Mouse (Mus musculus) liver, embryonic 14.5 days (tissue): ENCODE results near the gene C9orf72. TPM values are rescaled to one million over a fixed set of nuclear protein-coding genes. Genes with fewer than 3 reads are reported as not detected.

Experiments used
- ATAC-seq: fragments of 200-750 bp; cut with Nextera tagmentation; 2 replicates; pipeline ENCODE4 v1.8.0; 2017; ENCODE audit warnings: moderate number of reproducible peaks, mild to moderate bottlenecking, moderate library complexity; ENCODE audit not compliant: insufficient read depth
- DNase-seq, 3 experiments: peaks; one replicate each; pipeline ENCODE4 v3.0.0-alpha.2; 2012 to 2013; ENCODE audit warnings: low read depth in 3 of 3, low spot score in 3 of 3
- H3K27ac ChIP-seq: fragments of 300-500 bp; sonication (generic); 2 replicates; pipeline ENCODE4 v1.5.1; 2014; ENCODE audit warnings: moderate library complexity, mild to moderate bottlenecking, control low read depth, inconsistent platforms
- H3K27me3 ChIP-seq: fragments of 300-500 bp; sonication (generic); 2 replicates; pipeline ENCODE4 v1.6.1; 2014; ENCODE audit warnings: mild to moderate bottlenecking, low read length, moderate library complexity; ENCODE audit not compliant: control insufficient read depth, insufficient read depth
- H3K36me3 ChIP-seq: fragments of 300-500 bp; sonication (generic); replicated peaks from 2 replicates; pipeline ENCODE4 v1.6.1; 2014; ENCODE audit warnings: low read depth; ENCODE audit not compliant: control insufficient read depth, insufficient read depth
- H3K4me1 ChIP-seq, 2 experiments: fragments of 200-500 bp in 1 of 2; fragments of 300-500 bp in 1 of 2; sonication (generic) in 1 of 2; replicated peaks; 2 replicates each; pipeline ENCODE4 v1.6.1; 2012 to 2014; ENCODE audit warnings: antibody characterized with exemption in 1 of 2, inconsistent platforms in 1 of 2, low read length in 1 of 2; ENCODE audit not compliant: control insufficient read depth in 2 of 2, insufficient read depth in 2 of 2
- H3K4me2 ChIP-seq: fragments of 300-500 bp; sonication (generic); 2 replicates; pipeline ENCODE4 v1.6.1; 2014; ENCODE audit warnings: low read depth, mild to moderate bottlenecking, control low read depth, moderate library complexity
- H3K4me3 ChIP-seq, 2 experiments: fragments of 200-500 bp in 1 of 2; fragments of 300-500 bp in 1 of 2; sonication (generic) in 1 of 2; 2 replicates each; pipeline ENCODE4 v1.5.1; 2012 to 2014; ENCODE audit warnings: low read depth in 2 of 2, low read length in 2 of 2, mild to moderate bottlenecking in 2 of 2, control low read depth in 1 of 2, inconsistent platforms in 1 of 2, moderate library complexity in 1 of 2; ENCODE audit not compliant: insufficient read depth in 1 of 2
- H3K9ac ChIP-seq: fragments of 300-500 bp; sonication (generic); replicated peaks from 2 replicates; pipeline ENCODE4 v1.6.1; 2014; ENCODE audit warnings: mild to moderate bottlenecking, control low read depth, moderate library complexity
- H3K9me3 ChIP-seq: fragments of 300-500 bp; sonication (generic); 2 replicates; pipeline ENCODE4 v1.6.1; 2016; ENCODE audit warnings: low read length, mixed read lengths; ENCODE audit not compliant: control insufficient read depth
- CTCF ChIP-seq: IDR thresholded peaks from 2 replicates; pipeline ENCODE4 v1.5.1; 2016; ENCODE audit warnings: antibody characterized with exemption, low read depth, control low read depth
- EP300 ChIP-seq: IDR thresholded peaks from 2 replicates; pipeline ENCODE4 v1.6.1; 2016; ENCODE audit warnings: antibody characterized with exemption, low read depth
- WGBS: fragments of 180-500 bp; shearing (Covaris S2); extraction: QIAGEN DNeasy Blood & Tissue Kit; methylation state at CpG from one replicate; pipeline ENCODE4 v1.1.7; 2014; ENCODE audit not compliant: insufficient replicate concordance; 5-methylcytosine and 5-hydroxymethylcytosine counted together
- polyA plus RNA-seq, 2 experiments: library from polyadenylated mRNA; depleted of rRNA in 1 of 2; stranded (reverse) in 1 of 2; unstranded in 1 of 2; fragments of >200 nt; fragmentation: Nextera tagmentation in 1 of 2; extraction: Ambion mirVana in 1 of 2; gene quantifications; 2 replicates each; pipeline versions ENCODE4 v1.2.1 to v1.2.3; 2012 to 2014

Gene C9orf72
- polyA plus RNA-seq, 2 experiments: 3.0 TPM

GRCm38 (mm10) chr4:35148326-35148725 lies 77.6 kb downstream of the C9orf72 start:
- H3K4me2 ChIP-seq: no peak overlapping the region
- no peak for DNase-seq
- no peak for ATAC-seq
- TF ChIP-seq EP300: no peak
- no peak for TF ChIP-seq CTCF
- H3K4me1 ChIP-seq: no peaks in the 10 kb centered on the region
- H3K27ac ChIP-seq: no peak overlapping the region
- 69% methylated on average over 4 of the region's 4 CpGs for WGBS
- no peaks in the 10 kb centered on the region for H3K27me3 ChIP-seq
- H3K4me3 ChIP-seq: no peak overlapping the region
- H3K36me3 ChIP-seq: no peaks in the 10 kb centered on the region
- no peak overlapping the region for H3K9ac ChIP-seq
- no peaks in the 10 kb centered on the region for H3K9me3 ChIP-seq

DNA sequence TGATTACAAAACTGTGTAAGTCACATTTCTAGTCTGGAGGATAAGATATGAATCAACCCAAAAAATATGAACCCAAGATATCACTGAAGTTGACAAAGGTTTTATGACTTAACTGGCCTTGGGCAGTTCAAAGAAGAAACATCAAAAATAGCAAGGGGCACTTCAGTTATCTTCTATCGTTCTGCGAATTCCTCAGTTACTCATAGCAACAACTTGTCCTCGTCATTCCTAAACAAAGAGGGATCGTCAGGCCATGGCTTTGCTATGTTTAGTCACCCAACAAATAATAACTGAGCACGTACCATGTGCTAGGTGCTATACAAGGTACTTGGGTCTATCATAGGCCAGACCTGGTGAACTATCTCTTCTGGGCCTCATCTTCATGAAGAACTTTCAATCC lies 79.4 kb downstream of the C9orf72 start:
- no peak overlapping the region for H3K27ac ChIP-seq
- no peak for ATAC-seq
- TF ChIP-seq CTCF (no peak), EP300 (no peak)
- H3K9ac ChIP-seq: no peak overlapping the region
- no peaks in the 10 kb centered on the region for H3K27me3 ChIP-seq
- DNase-seq: no peak
- no peaks in the 10 kb centered on the region for H3K36me3 ChIP-seq
- no peaks in the 10 kb centered on the region for H3K4me1 ChIP-seq
- no peak overlapping the region for H3K4me2 ChIP-seq
- WGBS: 72% methylated on average over 5 of the region's 5 CpGs
- H3K4me3 ChIP-seq: no peak overlapping the region
- H3K9me3 ChIP-seq: no peaks in the 10 kb centered on the region

DNA sequence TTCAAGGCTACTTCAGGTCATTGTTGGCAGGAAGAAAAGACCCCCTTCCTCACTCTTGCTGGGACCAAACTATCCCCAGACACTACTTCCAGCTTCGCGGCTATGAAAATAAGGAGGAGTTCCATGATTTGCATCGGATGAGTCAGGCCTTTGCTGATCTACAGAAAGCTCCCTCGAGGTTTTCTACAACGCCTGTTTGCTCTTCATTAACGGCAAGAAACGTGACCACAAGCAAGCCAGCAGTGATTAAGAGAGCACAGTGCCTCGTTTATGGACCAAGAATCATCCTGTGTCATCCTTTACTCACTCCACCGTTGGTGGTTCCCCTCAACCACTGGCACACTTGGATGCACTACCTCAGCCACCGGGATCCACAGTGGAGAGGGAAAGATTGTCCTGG lies 80.2 kb downstream of the C9orf72 start:
- Histone ChIP-seq H3K4me1 (no peaks in the 10 kb centered on the region), H3K27me3 (no peaks in the 10 kb centered on the region), H3K27ac (no peak overlapping the region), H3K36me3 (no peaks in the 10 kb centered on the region), H3K4me3 (no peak overlapping the region), H3K9me3 (no peaks in the 10 kb centered on the region), H3K4me2 (no peak overlapping the region), H3K9ac (no peak overlapping the region)
- WGBS: 65% methylated on average over 10 of the region's 10 CpGs
- no peak for TF ChIP-seq CTCF
- DNase-seq (no peak), ATAC-seq (no peak)

GRCm38 (mm10) chr4:35143472-35144102 lies 82.4 kb downstream of the C9orf72 start:
- H3K9me3 ChIP-seq: no peaks in the 10 kb centered on the region
- H3K36me3 ChIP-seq: no peaks in the 10 kb centered on the region
- no peak for ATAC-seq
- no peak overlapping the region for H3K9ac ChIP-seq
- H3K4me2 ChIP-seq: no peak overlapping the region
- H3K27ac ChIP-seq: no peak overlapping the region
- no peak overlapping the region for H3K4me3 ChIP-seq
- no peaks in the 10 kb centered on the region for H3K4me1 ChIP-seq
- TF ChIP-seq CTCF (no peak), EP300 (no peak)
- 74% methylated on average over 12 of the region's 12 CpGs for WGBS
- DNase-seq: no peak
- H3K27me3 ChIP-seq: no peaks in the 10 kb centered on the region

Other genes starting within 250 kb of the C9orf72 start
- gene Ifnk, start 74.1 kb downstream of the C9orf72 start, polyA plus RNA-seq (2012; rRNA removed): not detected in 2 replicates
- not detected in 2 replicates for gene Ifnk, start 74.1 kb downstream of the C9orf72 start, polyA plus RNA-seq (2014; fragmentation: Nextera tagmentation; extraction: Ambion mirVana)
- gene Mob3b, start 68.7 kb downstream of the C9orf72 start, polyA plus RNA-seq (2012; rRNA removed): 1.3 and 1.4 TPM in 2 replicates
- 2.6 and 2.8 TPM in 2 replicates for gene Mob3b, start 68.7 kb downstream of the C9orf72 start, polyA plus RNA-seq (2014; fragmentation: Nextera tagmentation; extraction: Ambion mirVana)